Mouse (Mus musculus) spleen, adult 2 months (tissue): ENCODE results near the gene Tmem204.

ENCODE experiments used
- CTCF ChIP-seq: fragments of 200-500 bp; IDR thresholded peaks from 2 replicates; pipeline ENCODE4 v1.5.1; 2011; ENCODE audit warnings: mild to moderate bottlenecking, inconsistent platforms; ENCODE audit not compliant: insufficient read depth, insufficient read length, insufficient replicate concordance; ENCODE audit errors: extremely low read depth
- POLR2A ChIP-seq: fragments of 200-500 bp; IDR thresholded peaks from 2 replicates; pipeline ENCODE4 v1.6.1; 2011; ENCODE audit warnings: low read depth, low read length, inconsistent platforms

DNA sequence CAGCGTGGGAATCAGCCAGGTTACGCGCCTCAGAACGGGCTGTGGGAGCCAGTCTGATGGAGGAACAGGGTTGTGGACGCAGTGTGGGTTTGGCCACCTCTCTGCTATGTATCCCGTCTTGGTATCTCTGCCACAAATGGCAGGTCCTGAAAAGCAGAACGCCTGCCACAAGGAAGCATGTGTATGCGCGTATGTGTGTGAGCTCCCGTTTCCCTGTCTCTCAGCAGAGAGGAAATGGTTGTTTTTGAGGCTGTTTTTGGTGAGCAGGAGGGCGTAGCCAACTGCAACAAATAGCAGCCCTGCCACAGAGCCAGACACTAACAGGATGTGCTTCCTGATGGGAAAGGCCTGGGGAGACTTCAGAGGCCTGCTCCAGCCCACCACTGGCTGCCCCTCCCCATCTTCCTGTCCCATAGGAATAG is 2.4 kb downstream of the Tmem204 start:
- TF ChIP-seq CTCF (no peak), POLR2A (no peak)
